Mouse (Mus musculus) forebrain, embryonic 15.5 days (tissue): ENCODE data around the gene Tceal8. TPM values are rescaled to one million over a fixed set of nuclear protein-coding genes. Genes with fewer than 3 reads are reported as not detected.

Source experiments
- microRNA-seq: library from miRNA; unstranded; fragments of <30 nt; microRNA quantifications from one replicate; pipeline ENCODE4, GENCODE M21; 2016
- polyA plus RNA-seq: library from polyadenylated mRNA; unstranded; fragments of >200 nt; fragmentation: Nextera tagmentation; extraction: Ambion mirVana; gene quantifications from 2 replicates; pipeline ENCODE4 v1.2.1, GENCODE M21; 2015

The Tceal8 gene
- polyA plus RNA-seq, 1 experiment from 2014 or later: 115 TPM

Small RNAs within 50 kb of the gene (microRNA-seq; reads per million reads assigned to microRNA genes)
- not detected for gene Mir6383

Other genes starting within 250 kb of the Tceal8 start
- 157 and 182 TPM in 2 replicates for gene Arxes2, start 178.5 kb downstream of the Tceal8 start, polyA plus RNA-seq
- gene Arxes1, start 139.0 kb downstream of the Tceal8 start, polyA plus RNA-seq: 78.1 and 90.4 TPM in 2 replicates
- gene Bex2, start 104.1 kb downstream of the Tceal8 start, polyA plus RNA-seq: 618 and 628 TPM in 2 replicates
- not detected in 2 replicates for gene Nxf3, start 87.1 kb downstream of the Tceal8 start, polyA plus RNA-seq
- gene Bex4, start 33.3 kb downstream of the Tceal8 start, polyA plus RNA-seq: 138 and 141 TPM in 2 replicates
- gene Tceal5, start 31.5 kb upstream of the Tceal8 start, polyA plus RNA-seq: 17.5 and 17.7 TPM in 2 replicates
- 1.3 and 1.4 TPM in 2 replicates for gene Tceal7, start 42.4 kb upstream of the Tceal8 start, polyA plus RNA-seq
- gene Bex1, start 43.2 kb upstream of the Tceal8 start, polyA plus RNA-seq: 199 and 201 TPM in 2 replicates
- 319 and 325 TPM in 2 replicates for gene Tceal9, start 72.7 kb upstream of the Tceal8 start, polyA plus RNA-seq
- 564 and 580 TPM in 2 replicates for gene Bex3, start 97.9 kb upstream of the Tceal8 start, polyA plus RNA-seq